ENCODE assay signal across 19 mouse cellular contexts in the genomic region with DNA sequence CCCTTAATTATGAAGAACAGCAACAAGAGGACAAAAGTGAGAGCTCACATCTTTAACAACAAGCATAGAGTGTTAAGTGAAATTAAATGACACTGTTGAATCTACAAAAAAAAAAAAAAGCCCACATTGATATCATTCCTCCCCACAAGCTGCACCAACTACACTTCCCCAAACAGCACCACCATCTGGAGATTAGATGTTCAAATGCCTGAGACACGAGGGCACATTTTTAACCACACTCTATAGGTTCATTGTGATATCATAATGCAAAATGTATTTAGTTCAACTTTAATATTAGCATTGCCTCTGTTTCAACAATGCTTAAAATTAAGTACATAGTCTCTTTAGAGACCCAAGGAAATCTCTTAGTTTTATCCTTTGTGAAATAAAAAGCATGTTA.
A peak's percentile ranks its signal among the peaks of the same experiment; 100 is the strongest.
DNase-seq lines count a peak whose midpoint lies in the region; TF ChIP-seq lines count a peak whose summit lies in the region.
"Had no signal": no experiment of that assay in that cellular context is flagged by ENCODE, and none has a peak within 500 bp of the region (broad histone marks: within the 10 kb centered on the region; RNA-seq: fewer than 3 reads in every experiment).

No protein-coding gene starts in this region.

- H3K79me2 ChIP-seq in MEL (ENCODE audit: control insufficient read depth, insufficient read depth, low read length, poor library complexity), result no peaks in the 10 kb centered on the region

- peak in 1 of 3 experiments; percentile 46; a peak in 2 of 6 replicates for TF ChIP-seq CTCF in MEL (IDR thresholded peaks at IDR 0.05 in 2 of 3, conservative IDR thresholded peaks at IDR 0.05 in 1 of 3; ENCODE audit: control insufficient read depth in 1 of 3, insufficient read depth in 1 of 3, low read depth in 2 of 3, low read length in 3 of 3, poor library complexity in 1 of 3, severe bottlenecking in 1 of 3)

- no peak overlapping the region for H3K27ac ChIP-seq in MEL (ENCODE audit: control insufficient read depth, low read depth, low read length)

- no peak overlapping the region for H3K9ac ChIP-seq in MEL (ENCODE audit: control insufficient read depth, low read depth, low read length, poor library complexity, severe bottlenecking)

- TF ChIP-seq RAD21 in MEL (IDR thresholded peaks at IDR 0.05; ENCODE audit: low read depth, low read length), result peak; percentile 26

- TF ChIP-seq EP300 in MEL (IDR thresholded peaks at IDR 0.05; ENCODE audit: low read depth in 1 of 2, low read length in 2 of 2), result peak; percentile 43 to 60; a peak in 1 of 4 replicates

- TF ChIP-seq POLR2A in MEL (IDR thresholded peaks at IDR 0.05; ENCODE audit: control insufficient read depth in 1 of 2, insufficient read depth in 1 of 2, low read depth in 1 of 2, low read length in 2 of 2, poor library complexity in 1 of 2), result no peak

- intact Hi-C loops in heart, postnatal 36 days (cut with DNase I), result no loop called here

- H3K4me3 ChIP-seq in MEL (ENCODE audit: control insufficient read depth in 1 of 2, insufficient read depth in 1 of 2, low read depth in 2 of 2, low read length in 2 of 2), result no peak overlapping the region

- no peaks in the 10 kb centered on the region for H3K9me3 ChIP-seq in MEL (replicated peaks; ENCODE audit: insufficient read depth, low read length)

- DNase-seq in MEL (ENCODE audit: low read depth, low spot score), result peak; percentile 59
- peak; percentile 12 for DNase-seq in MEL-GATA-1-ER (ENCODE audit: extremely low read depth, low read depth)
- DNase-seq in heart, postnatal 36 days, result no peak
- no peak for DNase-seq in spleen, postnatal 4 days (ENCODE audit: low spot score in 2 of 2)
- DNase-seq: adrenal gland, adult 2 months; adrenal gland, adult 8-10 months; adrenal gland, postnatal 10 days; adrenal gland, postnatal 14 days; adrenal gland, postnatal 25 days; adrenal gland, postnatal 36 days; B cell, adult 2 months; cerebellum, adult 11 months; cerebellum, adult 11-12 months; cerebellum, adult 18-20 months; cerebellum, adult 2 months; cerebellum, adult 8-10 months had no signal

- H3K36me3 ChIP-seq in MEL (ENCODE audit: control insufficient read depth in 1 of 2, insufficient read depth in 2 of 2, low read length in 2 of 2), result peaks cover 0 to 5% of the 10 kb centered on the region in 2 experiments; a peak in 1 of 4 replicates
- H3K36me3 ChIP-seq: G1E had no signal

- no peaks in the 10 kb centered on the region for H3K27me3 ChIP-seq in MEL (ENCODE audit: control insufficient read depth in 1 of 2, insufficient read depth in 2 of 2, low read length in 2 of 2)
- H3K27me3 ChIP-seq: CH12.LX, Patski had no signal

- H3K4me1 ChIP-seq in MEL (ENCODE audit: control insufficient read depth in 1 of 2, insufficient read depth in 2 of 2, low read length in 2 of 2), result no peaks in the 10 kb centered on the region

TF ChIP-seq in MEL, 35 proteins besides CTCF, POLR2A, EP300 and RAD21:
- TF ChIP-seq UBTF (IDR thresholded peaks at IDR 0.05; ENCODE audit: borderline replicate concordance, insufficient read depth, low read depth, low read length) (no peak), ETS1 (IDR thresholded peaks at IDR 0.05; ENCODE audit: low read depth, low read length) (no peak), MEF2A (IDR thresholded peaks at IDR 0.05; ENCODE audit: extremely low read depth, insufficient replicate concordance, low read depth, low read length, poor library complexity, severe bottlenecking) (no peak), NELFE (IDR thresholded peaks at IDR 0.05; ENCODE audit: low read depth, low read length) (no peak), HCFC1 (IDR thresholded peaks at IDR 0.05; ENCODE audit: low read depth, low read length) (no peak), POLR2AphosphoS2 (IDR thresholded peaks at IDR 0.05; ENCODE audit: low read length) (no peak), MXI1 (IDR thresholded peaks at IDR 0.05; ENCODE audit: low read depth, low read length) (no peak), GATA1 (IDR thresholded peaks at IDR 0.05; ENCODE audit: low read depth, low read length) (peak; percentile 32; the same call in 1 of the 2 replicates), JUND (IDR thresholded peaks at IDR 0.05; ENCODE audit: low read depth, low read length) (no peak), TBP (IDR thresholded peaks at IDR 0.05; ENCODE audit: low read depth, low read length) (no peak), MYB (IDR thresholded peaks at IDR 0.05; ENCODE audit: low read depth, low read length) (no peak), TCF12 (IDR thresholded peaks at IDR 0.05; ENCODE audit: low read depth, low read length) (peak; percentile 12; the same call in 1 of the 2 replicates), ZNF384 (IDR thresholded peaks at IDR 0.05; ENCODE audit: low read depth, low read length) (peak; percentile 78), CHD1 (IDR thresholded peaks at IDR 0.05; ENCODE audit: low read depth, low read length) (no peak), MAX (IDR thresholded peaks at IDR 0.05; ENCODE audit: low read length) (peak; percentile 32; the same call in 1 of the 2 replicates), BHLHE40 (IDR thresholded peaks at IDR 0.05; ENCODE audit: borderline replicate concordance, low read depth, low read length) (no peak), USF1 (IDR thresholded peaks at IDR 0.05; ENCODE audit: low read depth, low read length) (no peak), TAL1 (IDR thresholded peaks at IDR 0.05; ENCODE audit: low read length) (no peak), MAFK (IDR thresholded peaks at IDR 0.05; ENCODE audit: borderline replicate concordance, low read depth, low read length) (no peak), KAT2A (conservative IDR thresholded peaks at IDR 0.05; ENCODE audit: low read depth, low read length) (no peak), SMC3 (IDR thresholded peaks at IDR 0.05; ENCODE audit: low read depth, low read length) (peak; percentile 50), ZMIZ1 (IDR thresholded peaks at IDR 0.05; ENCODE audit: low read depth, low read length) (no peak), CHD2 (IDR thresholded peaks at IDR 0.05; ENCODE audit: low read length) (no peak), MYC (IDR thresholded peaks at IDR 0.05; ENCODE audit: low read depth, low read length) (peak; percentile 79; the same call in 1 of the 2 replicates), ZC3H11A (IDR thresholded peaks at IDR 0.05; ENCODE audit: low read depth, low read length) (no peak), SIN3A (IDR thresholded peaks at IDR 0.05; ENCODE audit: low read length) (no peak), NRF1 (IDR thresholded peaks at IDR 0.05; ENCODE audit: insufficient read depth, low read depth, low read length, poor library complexity, severe bottlenecking) (no peak), GABPA (IDR thresholded peaks at IDR 0.05; ENCODE audit: low read depth, low read length) (no peak), ZKSCAN1 (IDR thresholded peaks at IDR 0.05; ENCODE audit: low read depth, low read length) (no peak), USF2 (IDR thresholded peaks at IDR 0.05; ENCODE audit: borderline replicate concordance in 1 of 2, insufficient read depth in 1 of 2, low read depth in 1 of 2, low read length in 2 of 2) (no peak), E2F4 (IDR thresholded peaks at IDR 0.05; ENCODE audit: borderline replicate concordance, low read depth, low read length) (no peak), MAZ (IDR thresholded peaks at IDR 0.05; ENCODE audit: low read depth, low read length) (no peak), POLR2AphosphoS5 (IDR thresholded peaks at IDR 0.05; ENCODE audit: borderline replicate concordance, low read depth, low read length) (no peak), RCOR1 (IDR thresholded peaks at IDR 0.05; ENCODE audit: low read depth, low read length) (no peak), ELF1 (IDR thresholded peaks at IDR 0.05; ENCODE audit: low read depth, low read length) (no peak)

Comparison
In these comparisons a context has a peak if more than half of its experiments do, and no peak if none do; other contexts are left out.
1. DNase-seq: peak in MEL (single experiment) and MEL-GATA-1-ER (single experiment); none in heart, postnatal 36 days (0 of 2) and spleen, postnatal 4 days (0 of 2).